Mouse (Mus musculus): ENCODE data around the gene A730049H05Rik. TPM values are rescaled to one million over a fixed set of nuclear protein-coding genes. Genes with fewer than 3 reads are reported as not detected.

Gene A730049H05Rik
- 0.41 and 0.97 TPM in 2 replicates for polyA plus RNA-seq (2015; fragmentation: Nextera tagmentation; extraction: Ambion mirVana)

DNA sequence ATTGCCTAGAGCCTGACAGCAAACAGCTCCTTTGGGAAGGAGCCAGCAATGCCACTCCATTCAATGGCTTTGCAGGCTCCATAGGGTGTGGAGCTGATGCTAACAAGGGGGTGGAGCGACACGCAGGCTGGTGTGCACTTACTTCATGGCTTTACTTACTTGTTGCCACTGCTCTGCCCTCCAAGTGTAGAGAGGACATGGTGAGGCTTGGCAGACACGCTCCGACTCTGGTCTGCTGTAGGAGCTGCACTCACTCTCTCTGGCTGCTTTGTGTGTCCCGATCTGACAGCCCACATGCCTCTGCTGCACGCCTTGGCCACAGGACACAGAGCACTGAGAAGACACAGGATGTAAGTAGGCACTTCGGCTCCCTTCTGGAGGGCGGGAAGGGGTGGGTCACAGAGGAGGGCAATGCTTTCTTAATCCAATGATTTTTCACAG lies at the start of gene A730049H05Rik:
TSS of gene A730049H05Rik (plus strand) at position 168 of the 441 bp plus-strand sequence.
- ATAC-seq (ENCODE audit: low FRiP score) = peak; percentile 46; the same call in 1 of the 2 replicates
- H3K9ac ChIP-seq = no peak within 1 kb of the TSS
- H3K4me3 ChIP-seq = peak within 1 kb of the TSS; percentile 19; the same call in 1 of the 2 replicates

DNA sequence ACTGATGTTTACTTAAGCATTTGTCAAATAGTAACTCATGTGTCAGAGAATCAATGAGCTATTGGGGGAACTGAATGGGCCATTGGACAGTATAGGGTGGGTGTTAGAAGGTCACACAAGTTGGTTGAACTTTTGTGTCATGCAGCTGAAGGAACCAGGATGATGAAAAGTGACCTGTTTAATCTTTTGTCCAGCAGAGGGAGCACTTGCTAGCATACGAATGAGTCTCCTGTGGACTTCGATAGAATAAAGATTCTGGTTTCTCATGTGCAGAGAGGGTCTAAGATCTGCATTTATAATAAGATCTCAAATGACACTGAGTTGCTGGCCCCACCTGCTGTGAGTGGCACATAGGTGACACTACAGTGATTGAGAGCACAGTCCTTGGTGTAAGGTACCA lies 39.9 kb upstream of the A730049H05Rik start:
- Histone ChIP-seq H3K4me2 (no peak overlapping the region), H3K27ac (no peak overlapping the region), H3K9ac (no peak overlapping the region), H3K27me3 (no peaks in the 10 kb centered on the region), H3K9me3 (no peaks in the 10 kb centered on the region), H3K4me3 (no peak overlapping the region), H3K4me1 (replicated peaks) (no peaks in the 10 kb centered on the region), H3K36me3 (no peaks in the 10 kb centered on the region)
- 21% methylated on average over 2 of the region's 2 CpGs for WGBS
- ATAC-seq (ENCODE audit: low FRiP score) = no peak

More for the DNA sequence above, at the start of gene A730049H05Rik:
- Histone ChIP-seq H3K27ac (no peak within 1 kb of the TSS), H3K4me2 (peak within 1 kb of the TSS; percentile 42), H3K36me3 (no peaks in the 10 kb centered on the region), H3K4me1 (replicated peaks) (peaks cover 17% of the 10 kb centered on the region), H3K9me3 (no peaks in the 10 kb centered on the region), H3K27me3 (peaks cover 49% of the 10 kb centered on the region)
- 4% methylated on average over 8 of the region's 8 CpGs for WGBS

DNA sequence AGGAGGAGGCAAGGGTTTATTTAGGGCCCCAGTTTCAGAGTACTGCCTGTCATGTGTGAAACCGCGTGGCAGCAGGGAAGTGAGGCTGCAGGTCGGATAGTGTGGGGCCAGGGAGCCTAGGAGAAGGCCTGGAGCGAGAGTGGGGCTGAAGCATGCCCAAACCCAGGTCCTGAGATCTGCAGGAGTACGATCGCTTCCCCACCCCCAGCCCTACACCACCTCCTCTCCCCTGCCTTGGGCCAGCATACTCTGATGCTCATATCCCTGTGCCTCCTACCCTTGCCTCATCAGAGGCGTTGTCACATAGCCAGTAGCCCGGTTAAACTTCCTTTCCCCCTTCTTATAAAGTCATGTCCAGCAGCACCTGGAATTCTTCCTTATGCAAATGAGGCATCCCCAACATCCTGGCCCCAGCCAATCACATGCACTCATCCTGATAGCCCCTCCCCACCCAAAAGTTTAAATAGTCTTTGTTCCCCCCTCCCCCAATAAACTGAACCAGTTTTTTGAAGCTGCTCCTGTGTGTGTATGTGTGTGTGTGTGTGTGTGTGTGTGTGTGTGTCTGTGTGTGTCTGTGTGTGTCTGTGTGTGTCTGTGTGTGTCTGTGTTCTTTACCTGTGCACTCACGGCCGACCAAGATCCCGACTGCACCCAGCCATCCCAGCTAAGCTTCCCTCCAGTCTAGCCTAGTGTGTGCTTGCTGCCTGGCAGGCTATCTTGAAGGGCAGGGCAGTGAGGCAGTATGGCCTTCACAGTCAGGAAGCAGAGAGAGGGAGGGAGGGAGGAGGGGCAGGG lies 36.9 kb upstream of the A730049H05Rik start:
- Histone ChIP-seq H3K27me3 (peaks cover 4% of the 10 kb centered on the region; the same call in 1 of the 2 replicates), H3K27ac (no peak overlapping the region), H3K9me3 (no peaks in the 10 kb centered on the region), H3K9ac (no peak overlapping the region), H3K4me1 (replicated peaks) (no peaks in the 10 kb centered on the region), H3K4me3 (no peak overlapping the region), H3K4me2 (no peak overlapping the region), H3K36me3 (no peaks in the 10 kb centered on the region)
- no peak for ATAC-seq (ENCODE audit: low FRiP score)
- 78% methylated on average over 11 of the region's 11 CpGs for WGBS

DNA sequence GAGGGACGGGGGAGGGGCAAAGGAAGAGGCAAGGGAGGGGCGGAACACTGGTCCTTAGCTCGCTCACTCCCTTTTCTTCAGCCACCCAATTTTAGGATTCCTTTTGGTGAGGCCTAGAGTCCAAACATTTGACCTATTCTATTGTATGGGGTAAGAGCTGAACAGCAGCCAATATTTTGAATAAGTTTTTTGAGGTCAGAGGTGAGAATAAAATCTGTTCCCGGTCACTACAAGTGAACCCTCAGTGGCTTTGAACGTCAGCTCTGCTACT lies 36.4 kb upstream of the A730049H05Rik start:
- H3K9me3 ChIP-seq = no peaks in the 10 kb centered on the region
- no peaks in the 10 kb centered on the region for H3K36me3 ChIP-seq
- 47% methylated on average over 5 of the region's 5 CpGs for WGBS
- no peak overlapping the region for H3K4me3 ChIP-seq
- H3K27ac ChIP-seq = no peak overlapping the region
- H3K27me3 ChIP-seq = peaks cover 6% of the 10 kb centered on the region; the same call in 1 of the 2 replicates
- no peaks in the 10 kb centered on the region for H3K4me1 ChIP-seq (replicated peaks)
- ATAC-seq (ENCODE audit: low FRiP score) = no peak
- H3K4me2 ChIP-seq = no peak overlapping the region
- no peak overlapping the region for H3K9ac ChIP-seq

DNA sequence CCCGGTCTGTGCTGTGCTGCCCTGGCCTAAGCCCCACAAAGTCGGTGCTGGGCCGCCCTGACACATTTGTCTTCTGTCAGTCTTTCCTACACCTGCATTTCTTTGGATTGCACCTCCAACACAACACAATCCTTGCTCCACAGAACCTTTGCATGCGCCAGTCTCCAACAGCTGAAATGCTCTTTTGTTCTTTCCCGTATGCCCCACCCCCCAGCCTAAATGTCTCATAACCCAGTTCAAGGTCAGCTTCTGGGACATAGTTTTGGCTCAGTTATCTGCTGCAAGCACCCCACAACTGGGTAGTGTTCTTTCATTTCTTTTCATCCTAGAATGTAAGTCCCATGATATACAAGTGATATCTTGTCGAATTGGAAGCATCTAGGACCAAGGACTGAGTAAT lies 34.8 kb upstream of the A730049H05Rik start:
- 84% methylated on average over 6 of the region's 6 CpGs for WGBS
- no peak for ATAC-seq (ENCODE audit: low FRiP score)
- no peak overlapping the region for H3K27ac ChIP-seq

DNA sequence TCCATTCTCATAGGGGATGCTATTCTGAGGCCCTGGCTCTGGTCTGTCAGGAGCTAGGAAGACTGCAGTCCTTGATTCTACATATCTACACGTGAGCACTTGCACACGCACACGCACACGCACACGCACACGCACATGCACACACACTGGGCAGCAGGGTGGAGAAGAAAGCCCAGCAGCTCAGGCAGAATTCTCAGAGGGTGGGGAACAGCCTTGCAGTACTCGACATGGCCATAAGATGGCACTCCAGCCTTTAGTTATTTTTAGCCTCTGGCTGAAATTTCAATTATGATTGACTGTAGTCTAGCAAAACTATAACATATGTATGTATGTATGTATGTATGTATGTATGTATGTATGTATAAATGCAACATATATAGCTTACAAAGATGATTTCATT lies 31.5 kb upstream of the A730049H05Rik start:
- H3K4me2 ChIP-seq = no peak overlapping the region
- H3K36me3 ChIP-seq = no peaks in the 10 kb centered on the region
- peaks cover 8% of the 10 kb centered on the region for H3K4me1 ChIP-seq (replicated peaks)
- H3K9ac ChIP-seq = no peak overlapping the region
- H3K9me3 ChIP-seq = no peaks in the 10 kb centered on the region
- 13% methylated on average over 7 of the region's 7 CpGs for WGBS
- H3K27me3 ChIP-seq = peaks cover 21% of the 10 kb centered on the region
- peak; percentile 33; the same call in 1 of the 2 replicates for ATAC-seq (ENCODE audit: low FRiP score)
- H3K4me3 ChIP-seq = no peak overlapping the region
- H3K27ac ChIP-seq = no peak overlapping the region

More for the DNA sequence above, 34.8 kb upstream of the A730049H05Rik start:
- no peaks in the 10 kb centered on the region; the same call in 1 of the 2 replicates for H3K4me1 ChIP-seq (replicated peaks)
- H3K9me3 ChIP-seq = no peaks in the 10 kb centered on the region
- peaks cover 17% of the 10 kb centered on the region for H3K27me3 ChIP-seq
- no peak overlapping the region for H3K9ac ChIP-seq
- no peak overlapping the region for H3K4me2 ChIP-seq
- H3K4me3 ChIP-seq = no peak overlapping the region
- H3K36me3 ChIP-seq = no peaks in the 10 kb centered on the region

DNA sequence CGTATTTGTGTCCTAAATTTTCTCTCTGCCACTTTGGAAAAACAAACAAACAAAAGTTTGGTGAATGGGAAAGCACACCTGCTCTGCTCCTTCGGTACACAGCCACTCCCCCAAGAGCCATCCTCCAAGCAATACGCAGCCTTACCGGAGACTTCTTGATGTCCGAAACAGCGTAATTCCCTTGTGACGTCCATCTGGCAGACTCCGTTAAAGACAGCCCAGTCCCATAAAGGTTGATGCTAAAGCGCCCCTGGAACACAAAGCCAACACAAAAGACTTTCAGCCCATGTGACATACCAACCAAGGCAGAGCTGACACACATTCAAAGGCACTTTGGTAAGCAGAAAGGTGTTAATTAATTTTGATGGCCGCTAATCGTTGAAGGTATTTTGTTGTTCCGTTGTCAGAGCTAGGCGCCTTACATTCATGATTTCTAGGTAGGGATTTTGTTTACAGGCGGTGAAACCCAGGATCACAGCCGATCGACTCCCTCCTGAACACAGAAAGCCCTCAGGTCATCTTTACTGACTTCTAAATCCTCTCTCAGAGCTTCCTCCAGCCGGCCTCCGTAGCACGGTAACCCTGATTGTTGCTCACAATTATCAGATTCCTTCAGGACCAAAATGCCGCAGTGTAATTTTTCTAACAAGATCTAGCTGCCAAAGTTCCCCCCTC lies 29.4 kb upstream of the A730049H05Rik start:
- ATAC-seq (ENCODE audit: low FRiP score) = peak; percentile 47; the same call in 1 of the 2 replicates
- peak overlapping the region; percentile 36 for H3K4me3 ChIP-seq
- no peaks in the 10 kb centered on the region for H3K36me3 ChIP-seq
- no peak overlapping the region for H3K27ac ChIP-seq
- H3K9me3 ChIP-seq = no peaks in the 10 kb centered on the region
- H3K4me2 ChIP-seq = peak overlapping the region; percentile 61
- WGBS = 4% methylated on average over 20 of the region's 20 CpGs
- peak overlapping the region; percentile 61 for H3K9ac ChIP-seq
- H3K27me3 ChIP-seq = peaks cover 21% of the 10 kb centered on the region
- peaks cover 8% of the 10 kb centered on the region for H3K4me1 ChIP-seq (replicated peaks)

DNA sequence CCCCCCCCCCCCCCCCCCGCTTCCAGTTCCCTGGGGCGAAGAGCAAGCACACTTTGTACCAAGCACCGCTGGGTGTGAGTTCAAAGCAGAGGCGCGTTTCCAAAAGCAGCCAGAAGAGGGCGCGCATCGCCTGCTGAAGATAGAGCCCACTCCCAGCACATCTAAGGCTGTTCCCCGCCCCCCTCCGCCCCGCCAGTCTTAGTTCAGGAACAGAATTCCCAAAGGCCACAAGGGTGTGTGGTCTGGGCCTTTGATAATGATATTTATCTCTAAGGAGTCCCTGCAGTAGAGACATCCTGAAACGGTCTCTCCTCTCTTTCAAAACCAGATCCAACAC lies 28.9 kb upstream of the A730049H05Rik start:
- H3K4me2 ChIP-seq = peak overlapping the region; percentile 61
- no peak overlapping the region for H3K27ac ChIP-seq
- H3K4me1 ChIP-seq (replicated peaks) = peaks cover 8% of the 10 kb centered on the region
- peaks cover 21% of the 10 kb centered on the region for H3K27me3 ChIP-seq
- H3K4me3 ChIP-seq = peak overlapping the region; percentile 36
- 0 out of 2 replicates have a peak overlapping the region, but pooled peaks have one; percentile 61 for H3K9ac ChIP-seq
- peak; percentile 83 for ATAC-seq (ENCODE audit: low FRiP score)
- WGBS = 1% methylated on average over 10 of the region's 12 CpGs
- no peaks in the 10 kb centered on the region for H3K9me3 ChIP-seq
- no peaks in the 10 kb centered on the region for H3K36me3 ChIP-seq

DNA sequence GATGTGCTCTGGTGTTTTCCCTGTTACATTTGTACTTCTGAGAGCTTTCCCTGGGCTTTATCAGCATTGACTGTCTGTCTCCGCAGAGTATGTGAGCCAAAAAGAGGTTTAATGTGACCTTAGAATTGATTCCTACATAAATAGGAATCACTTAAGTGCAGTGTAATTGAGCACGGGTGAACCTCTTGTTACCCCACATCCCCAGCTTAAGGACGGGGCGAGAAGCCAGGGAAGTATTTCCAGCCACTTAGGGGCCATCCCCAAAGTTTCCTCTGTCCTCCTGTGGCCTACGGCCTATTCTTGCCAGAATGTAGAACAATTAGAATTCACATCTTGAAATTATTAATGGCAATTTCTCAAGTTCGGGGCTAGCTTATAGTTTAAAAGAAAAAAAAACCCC lies 22.5 kb upstream of the A730049H05Rik start:
- ATAC-seq (ENCODE audit: low FRiP score) = no peak
- no peak overlapping the region for H3K4me2 ChIP-seq
- H3K9me3 ChIP-seq = no peaks in the 10 kb centered on the region
- H3K27me3 ChIP-seq = 0 out of 2 replicates have a peak, but pooled peaks cover 3% of the 10 kb centered on the region
- H3K9ac ChIP-seq = no peak overlapping the region
- WGBS = 86% methylated on average over 6 of the region's 6 CpGs
- H3K36me3 ChIP-seq = no peaks in the 10 kb centered on the region
- no peaks in the 10 kb centered on the region for H3K4me1 ChIP-seq (replicated peaks)
- no peak overlapping the region for H3K27ac ChIP-seq
- no peak overlapping the region for H3K4me3 ChIP-seq

DNA sequence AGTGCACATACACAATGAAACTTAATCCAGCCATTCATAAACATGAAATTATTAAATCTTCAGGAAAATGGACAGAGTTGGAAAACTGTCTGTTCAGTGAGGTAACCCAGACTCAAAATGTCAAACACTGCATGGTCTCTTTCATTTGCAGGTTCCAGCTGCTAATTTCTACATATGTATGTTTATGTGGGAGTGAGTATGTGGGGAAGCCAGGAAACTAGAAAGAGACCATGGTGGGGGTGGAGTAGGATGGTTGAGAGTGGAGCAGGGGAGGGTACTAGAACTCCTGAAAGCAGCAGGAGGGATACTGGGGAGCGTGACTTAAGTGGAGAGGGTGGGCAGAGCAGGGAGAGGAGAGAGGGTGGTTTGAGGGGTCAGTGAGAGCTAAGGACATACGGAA lies 14.8 kb upstream of the A730049H05Rik start:
- Histone ChIP-seq H3K9ac (no peak overlapping the region), H3K27me3 (0 out of 2 replicates have a peak, but pooled peaks cover 9% of the 10 kb centered on the region), H3K9me3 (no peaks in the 10 kb centered on the region), H3K36me3 (no peaks in the 10 kb centered on the region), H3K4me2 (no peak overlapping the region), H3K4me3 (no peak overlapping the region), H3K27ac (no peak overlapping the region), H3K4me1 (replicated peaks) (peaks cover 11% of the 10 kb centered on the region)
- WGBS = 76% methylated on average over 2 of the region's 2 CpGs
- ATAC-seq (ENCODE audit: low FRiP score) = no peak

DNA sequence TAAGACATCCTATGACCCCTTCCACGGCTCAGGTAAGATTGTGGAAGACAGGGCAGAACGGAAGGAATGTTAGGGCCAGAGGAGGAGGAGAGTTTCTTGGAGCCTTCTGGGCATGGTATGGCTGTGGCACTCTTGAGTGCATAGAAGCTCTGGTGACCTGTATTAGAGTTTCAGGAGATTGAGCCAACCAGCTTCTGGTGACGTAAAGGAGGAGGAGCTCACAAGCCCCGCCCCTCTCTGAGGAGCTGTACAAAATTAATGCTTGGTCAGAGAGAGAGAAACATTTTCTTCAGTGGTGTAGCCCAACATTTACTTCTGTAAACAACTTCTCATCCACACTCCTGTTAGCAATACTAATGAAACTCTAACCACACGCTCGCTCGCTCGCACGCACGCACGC lies 13.9 kb upstream of the A730049H05Rik start:
- no peak overlapping the region for H3K9ac ChIP-seq
- H3K9me3 ChIP-seq = no peaks in the 10 kb centered on the region
- H3K4me3 ChIP-seq = no peak overlapping the region
- 0 out of 2 replicates have a peak, but pooled peaks cover 6% of the 10 kb centered on the region for H3K27me3 ChIP-seq
- H3K4me2 ChIP-seq = no peak overlapping the region
- H3K4me1 ChIP-seq (replicated peaks) = peaks cover 11% of the 10 kb centered on the region
- H3K27ac ChIP-seq = no peak overlapping the region
- H3K36me3 ChIP-seq = no peaks in the 10 kb centered on the region
- no peak for ATAC-seq (ENCODE audit: low FRiP score)
- 87% methylated on average over 11 of the region's 11 CpGs for WGBS

DNA sequence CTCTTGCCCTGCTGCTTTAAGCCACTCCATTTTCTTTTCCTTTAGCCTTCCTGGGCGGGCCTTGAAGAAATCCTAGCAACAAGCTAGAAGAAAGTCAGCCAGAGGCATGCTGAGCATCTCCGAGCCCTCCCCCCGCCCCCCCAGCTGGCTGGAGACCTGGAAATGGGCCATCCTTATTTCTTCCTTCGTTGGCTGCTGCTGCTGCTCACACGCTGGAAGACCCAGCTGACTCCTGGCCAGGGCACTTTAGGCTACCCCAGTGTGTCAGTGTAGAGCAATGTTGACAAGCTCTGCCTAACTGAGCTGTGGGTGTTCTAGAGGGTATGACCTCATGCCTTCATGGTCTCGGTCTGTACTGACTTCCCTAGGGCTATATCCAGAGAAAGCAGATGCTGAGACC lies 13.1 kb upstream of the A730049H05Rik start:
- H3K4me3 ChIP-seq = no peak overlapping the region
- H3K4me2 ChIP-seq = no peak overlapping the region
- 0 out of 2 replicates have a peak, but pooled peaks cover 7% of the 10 kb centered on the region for H3K27me3 ChIP-seq
- H3K36me3 ChIP-seq = no peaks in the 10 kb centered on the region
- no peaks in the 10 kb centered on the region for H3K9me3 ChIP-seq
- peak; percentile 54; the same call in 1 of the 2 replicates for ATAC-seq (ENCODE audit: low FRiP score)
- peaks cover 11% of the 10 kb centered on the region for H3K4me1 ChIP-seq (replicated peaks)
- no peak overlapping the region for H3K9ac ChIP-seq
- H3K27ac ChIP-seq = no peak overlapping the region
- 48% methylated on average over 6 of the region's 6 CpGs for WGBS
